Mouse (Mus musculus): Measurements from ENCODE around the gene Rexo4. TPM values are rescaled to one million over a fixed set of nuclear protein-coding genes. Genes with fewer than 3 reads are reported as not detected.

The Rexo4 gene
- polyA plus RNA-seq, 1 experiment from 2014 or later: 61.0 TPM

DNA sequence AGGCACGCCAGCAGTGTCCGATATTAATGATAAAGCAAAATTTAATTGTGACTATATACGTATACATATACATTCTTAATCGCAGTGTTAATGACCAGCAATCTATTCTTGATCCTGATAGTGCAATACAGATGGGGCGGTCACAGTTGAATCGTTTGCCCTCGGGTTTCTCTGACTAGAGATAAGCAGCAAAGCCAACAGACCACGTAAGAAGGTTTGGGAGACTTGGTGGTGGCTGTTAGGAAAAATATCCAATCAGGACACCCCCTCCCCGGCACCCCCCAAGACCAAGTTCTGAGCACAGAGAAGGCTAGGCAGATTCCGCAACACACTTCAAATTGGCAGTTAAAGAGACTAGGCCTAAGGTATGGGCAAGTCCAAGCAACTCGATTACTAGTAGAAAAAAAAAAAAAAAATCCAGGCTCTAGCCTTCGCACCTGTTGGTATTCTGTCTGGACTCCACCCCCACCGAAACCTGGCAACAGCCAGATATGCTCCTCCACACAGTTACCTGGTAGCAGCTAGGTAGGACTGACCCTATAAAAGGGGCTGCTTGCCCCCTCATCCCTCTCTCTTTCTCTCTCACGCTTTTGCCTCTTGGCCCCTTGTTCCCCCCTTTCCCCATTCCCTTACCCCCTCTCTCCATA, 661 bp upstream of the Rexo4 start:
- WGBS: 16% methylated on average over 14 of the region's 14 CpGs

DNA sequence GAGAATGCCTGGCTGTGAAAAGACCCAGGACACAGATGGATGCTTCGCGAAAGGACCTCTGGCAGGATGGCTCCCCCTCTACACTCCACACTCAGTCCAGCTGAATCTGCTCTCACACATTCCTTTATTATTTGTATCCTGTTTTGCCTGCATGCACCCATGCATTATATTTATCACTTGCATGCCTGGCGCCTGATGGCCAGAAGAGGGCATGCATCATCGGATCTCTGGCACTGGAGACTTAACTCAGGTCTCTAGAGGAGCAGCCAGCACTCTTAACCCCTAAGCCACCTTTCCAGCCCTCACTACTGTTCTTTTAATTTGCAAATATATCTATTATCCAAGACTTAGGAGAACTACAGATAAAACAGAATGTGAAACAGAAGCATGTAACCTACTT, 3.4 kb downstream of the Rexo4 start:
- no peaks in the 10 kb centered on the region for H3K27me3 ChIP-seq (ENCODE audit: low read depth, poor library complexity, severe bottlenecking)
- peaks cover 20% of the 10 kb centered on the region for H3K4me1 ChIP-seq
- no peak overlapping the region for H3K27ac ChIP-seq
- H3K9me3 ChIP-seq (replicated peaks): no peaks in the 10 kb centered on the region
- WGBS: 88% methylated on average over 4 of the region's 4 CpGs
- DNase-seq (ENCODE audit: low spot score): no peak
- H3K4me3 ChIP-seq: no peak overlapping the region
- peaks cover 65% of the 10 kb centered on the region for H3K36me3 ChIP-seq

More for the DNA sequence above, 661 bp upstream of the Rexo4 start:
- DNase-seq (ENCODE audit: low spot score): no peak
- H3K27me3 ChIP-seq (ENCODE audit: low read depth, poor library complexity, severe bottlenecking): no peaks in the 10 kb centered on the region
- peak overlapping the region; percentile 63 for H3K4me3 ChIP-seq
- peaks cover 20% of the 10 kb centered on the region for H3K4me1 ChIP-seq
- peaks cover 27% of the 10 kb centered on the region for H3K36me3 ChIP-seq
- H3K27ac ChIP-seq: peak overlapping the region; percentile 95
- no peaks in the 10 kb centered on the region for H3K9me3 ChIP-seq (replicated peaks)

DNA sequence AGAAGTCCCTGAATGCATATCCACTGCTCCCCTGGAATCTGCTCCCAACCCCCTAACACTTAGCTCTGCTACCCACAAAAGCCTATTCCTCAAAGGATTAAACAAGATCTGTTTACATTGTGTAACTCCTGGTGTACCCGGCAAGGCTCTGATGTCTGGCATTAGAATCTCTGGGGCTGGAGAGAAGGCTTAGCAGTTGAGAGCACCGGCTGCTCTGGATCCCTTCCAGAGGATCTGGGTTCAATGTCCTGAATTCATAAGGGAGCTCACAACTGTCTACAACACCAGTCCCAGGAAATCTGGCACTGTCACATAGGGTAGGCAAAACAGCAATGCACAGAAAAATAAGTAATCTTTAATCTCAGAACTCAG, 6.7 kb downstream of the Rexo4 start:
- Histone ChIP-seq H3K4me3 (no peak overlapping the region), H3K4me1 (0 out of 2 replicates have a peak, but pooled peaks cover 4% of the 10 kb centered on the region), H3K9me3 (replicated peaks) (no peaks in the 10 kb centered on the region), H3K36me3 (peaks cover 97% of the 10 kb centered on the region), H3K27me3 (ENCODE audit: low read depth, poor library complexity, severe bottlenecking) (no peaks in the 10 kb centered on the region), H3K27ac (no peak overlapping the region)
- 90% methylated on average over 2 of the region's 2 CpGs for WGBS
- no peak for DNase-seq (ENCODE audit: low spot score)

- no peak overlapping the region for H3K27ac ChIP-seq
- 0 out of 2 replicates have a peak, but pooled peaks cover 3% of the 10 kb centered on the region for H3K4me1 ChIP-seq
- WGBS: 94% methylated on average over 12 of the region's 12 CpGs
- no peak overlapping the region for H3K4me3 ChIP-seq
- no peaks in the 10 kb centered on the region for H3K27me3 ChIP-seq (ENCODE audit: low read depth, poor library complexity, severe bottlenecking)
- no peaks in the 10 kb centered on the region for H3K9me3 ChIP-seq (replicated peaks)
- peaks cover 97% of the 10 kb centered on the region for H3K36me3 ChIP-seq
- no peak for DNase-seq (ENCODE audit: low spot score)
These were observed 7.2 kb downstream of the Rexo4 start for GRCm38 (mm10) chr2:26956811-26957487.

DNA sequence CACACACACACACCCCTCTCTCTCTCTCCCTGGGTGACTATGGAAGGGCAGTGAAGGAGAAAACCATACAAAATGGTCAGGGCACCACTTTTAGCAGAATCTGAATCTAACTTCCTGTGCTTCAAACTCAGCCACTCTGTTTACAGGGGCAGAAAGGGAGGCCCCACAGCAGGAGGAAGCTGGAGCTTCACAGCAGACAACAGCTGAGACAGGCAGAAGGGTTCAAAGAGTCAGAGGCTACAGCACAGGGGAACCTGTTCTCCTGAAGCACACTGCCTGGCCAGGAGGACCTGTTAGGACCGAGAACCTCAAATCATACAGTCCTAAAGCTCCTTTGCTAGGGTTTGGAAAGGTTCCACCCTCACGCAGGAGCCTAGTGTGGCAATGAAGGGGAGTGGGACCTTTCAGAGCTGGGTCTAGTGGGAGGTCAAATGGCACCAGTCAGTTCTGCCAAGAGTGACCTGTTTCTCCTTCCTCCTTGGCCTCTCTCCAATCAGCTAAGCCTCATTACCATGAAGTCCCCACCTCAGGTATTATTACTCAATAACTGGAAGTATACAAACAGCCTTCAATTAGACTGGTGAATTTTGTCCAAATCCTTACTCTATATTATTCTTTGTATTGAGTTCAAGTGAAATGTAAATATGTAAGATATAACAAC, 9.3 kb downstream of the Rexo4 start:
- no peak for DNase-seq (ENCODE audit: low spot score)
- Histone ChIP-seq H3K27ac (no peak overlapping the region), H3K9me3 (replicated peaks) (no peaks in the 10 kb centered on the region), H3K36me3 (peaks cover 97% of the 10 kb centered on the region), H3K27me3 (ENCODE audit: low read depth, poor library complexity, severe bottlenecking) (no peaks in the 10 kb centered on the region), H3K4me1 (no peaks in the 10 kb centered on the region), H3K4me3 (no peak overlapping the region)
- 86% methylated on average over 2 of the region's 2 CpGs for WGBS

- H3K9me3 ChIP-seq (replicated peaks): no peaks in the 10 kb centered on the region
- no peaks in the 10 kb centered on the region for H3K27me3 ChIP-seq (ENCODE audit: low read depth, poor library complexity, severe bottlenecking)
- H3K4me3 ChIP-seq: no peak overlapping the region
- no peak for DNase-seq (ENCODE audit: low spot score)
- no peak overlapping the region for H3K27ac ChIP-seq
- no peaks in the 10 kb centered on the region for H3K4me1 ChIP-seq
- H3K36me3 ChIP-seq: peaks cover 99% of the 10 kb centered on the region
- WGBS: 81% methylated on average over 8 of the region's 8 CpGs
These were observed 11.3 kb downstream of the Rexo4 start for GRCm38 (mm10) chr2:26952866-26953265.

GRCm38 (mm10) chr2:26952193-26952592, 12.0 kb downstream of the Rexo4 start:
- no peak overlapping the region for H3K27ac ChIP-seq
- no peak overlapping the region for H3K4me3 ChIP-seq
- no peaks in the 10 kb centered on the region for H3K9me3 ChIP-seq (replicated peaks)
- H3K27me3 ChIP-seq (ENCODE audit: low read depth, poor library complexity, severe bottlenecking): no peaks in the 10 kb centered on the region
- 93% methylated on average over 4 of the region's 4 CpGs for WGBS
- no peaks in the 10 kb centered on the region for H3K4me1 ChIP-seq
- H3K36me3 ChIP-seq: peaks cover 94% of the 10 kb centered on the region
- DNase-seq (ENCODE audit: low spot score): no peak

DNA sequence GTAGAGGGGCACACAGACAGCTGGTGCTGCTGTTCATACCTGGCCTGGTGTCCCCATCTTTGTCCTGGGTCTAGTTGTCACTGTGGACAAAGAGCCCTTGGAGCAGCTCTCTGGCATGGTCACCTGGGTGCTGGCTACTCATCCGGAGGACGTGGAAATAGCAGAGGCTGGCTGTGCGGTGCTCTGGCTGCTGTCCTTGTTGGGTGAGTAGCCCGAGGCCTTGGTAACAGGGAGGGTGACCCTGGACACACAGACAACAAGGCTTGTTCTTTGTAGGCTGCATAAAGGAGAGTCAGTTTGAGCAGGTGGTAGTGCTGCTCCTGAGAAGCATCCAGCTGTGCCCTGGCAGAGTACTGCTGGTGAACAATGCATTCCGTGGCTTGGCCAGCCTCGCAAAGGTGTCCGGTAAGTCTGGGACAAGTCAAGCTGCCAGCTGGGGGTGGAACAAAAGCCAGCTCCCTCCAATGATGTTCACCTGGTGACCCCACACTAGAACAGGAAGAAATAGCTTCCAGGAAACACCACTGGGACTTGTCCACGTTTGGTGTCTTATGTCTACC, 12.8 kb downstream of the Rexo4 start:
- no peak for DNase-seq (ENCODE audit: low spot score)
- peaks cover 94% of the 10 kb centered on the region for H3K36me3 ChIP-seq
- no peaks in the 10 kb centered on the region for H3K27me3 ChIP-seq (ENCODE audit: low read depth, poor library complexity, severe bottlenecking)
- no peak overlapping the region for H3K27ac ChIP-seq
- H3K9me3 ChIP-seq (replicated peaks): no peaks in the 10 kb centered on the region
- WGBS: 91% methylated on average over 8 of the region's 8 CpGs
- H3K4me3 ChIP-seq: no peak overlapping the region
- H3K4me1 ChIP-seq: no peaks in the 10 kb centered on the region

DNA sequence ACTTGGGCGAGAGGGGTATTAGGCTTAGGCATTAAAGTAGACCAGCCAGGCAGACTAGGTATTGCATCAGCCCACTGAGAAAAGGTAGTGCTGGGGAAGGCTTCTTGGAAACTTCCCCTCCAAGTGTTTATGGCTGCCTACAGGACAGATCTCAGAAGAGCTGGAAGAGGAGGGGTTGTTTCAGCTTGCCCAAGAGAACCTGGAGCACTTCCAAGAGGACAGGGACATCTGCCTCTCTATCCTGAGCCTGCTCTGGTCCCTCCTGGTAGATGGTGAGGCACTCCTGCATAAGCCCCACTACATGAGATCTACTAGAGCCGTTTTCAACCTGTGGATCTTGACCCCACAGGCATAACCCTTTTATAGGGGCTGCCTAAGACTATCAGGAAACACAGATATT, 13.8 kb downstream of the Rexo4 start:
- no peaks in the 10 kb centered on the region for H3K4me1 ChIP-seq
- peaks cover 84% of the 10 kb centered on the region for H3K36me3 ChIP-seq
- WGBS: 94% methylated on average over 2 of the region's 2 CpGs
- H3K27me3 ChIP-seq (ENCODE audit: low read depth, poor library complexity, severe bottlenecking): no peaks in the 10 kb centered on the region
- DNase-seq (ENCODE audit: low spot score): no peak
- no peak overlapping the region for H3K27ac ChIP-seq
- H3K9me3 ChIP-seq (replicated peaks): no peaks in the 10 kb centered on the region
- no peak overlapping the region for H3K4me3 ChIP-seq

- Histone ChIP-seq H3K27me3 (ENCODE audit: low read depth, poor library complexity, severe bottlenecking) (no peaks in the 10 kb centered on the region), H3K27ac (no peak overlapping the region)
- 88% methylated on average over 3 of the region's 3 CpGs for whole genome bisulfite sequencing
These were observed 20.9 kb downstream of the Rexo4 start for GRCm38 (mm10) chr2:26943253-26943652.

DNA sequence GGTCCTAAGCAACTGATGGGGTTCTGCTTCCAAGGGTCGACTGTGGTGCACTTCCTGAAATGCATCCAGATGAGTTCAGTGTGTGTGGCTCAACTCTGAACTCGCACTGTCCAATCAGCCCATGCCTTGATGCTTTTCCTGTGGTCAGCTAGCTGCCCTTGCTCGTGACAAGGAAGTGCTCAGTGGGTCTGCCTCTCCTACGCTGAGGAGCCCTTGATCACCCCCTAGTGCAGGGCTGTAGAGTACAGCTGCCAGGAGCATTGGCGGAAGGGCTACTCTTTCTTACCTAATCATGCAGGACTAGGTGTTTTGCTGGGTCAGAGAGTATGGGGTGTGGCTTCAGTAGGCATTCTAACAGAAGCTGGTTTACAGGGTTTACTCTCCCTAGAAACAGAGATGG, 22.6 kb downstream of the Rexo4 start:
- no peak for DNase-seq (ENCODE audit: low spot score)

More at GRCm38 (mm10) chr2:26943253-26943652, 20.9 kb downstream of the Rexo4 start:
- Histone ChIP-seq H3K9me3 (replicated peaks) (no peaks in the 10 kb centered on the region), H3K4me3 (no peak overlapping the region), H3K4me1 (no peaks in the 10 kb centered on the region), H3K36me3 (peaks cover 14% of the 10 kb centered on the region)
- no peak for DNase-seq (ENCODE audit: low spot score)

GRCm38 (mm10) chr2:26936425-26936824, 27.8 kb downstream of the Rexo4 start:
- Histone ChIP-seq H3K27ac (no peak overlapping the region), H3K36me3 (peaks cover 7% of the 10 kb centered on the region), H3K27me3 (ENCODE audit: low read depth, poor library complexity, severe bottlenecking) (no peaks in the 10 kb centered on the region), H3K9me3 (replicated peaks) (no peaks in the 10 kb centered on the region), H3K4me3 (no peak overlapping the region), H3K4me1 (peaks cover 26% of the 10 kb centered on the region)
- WGBS: 70% methylated on average over 1 of the region's 1 CpGs
- no peak for DNase-seq (ENCODE audit: low spot score)

More for the DNA sequence above, 22.6 kb downstream of the Rexo4 start:
- H3K4me1 ChIP-seq: no peaks in the 10 kb centered on the region
- 49% methylated on average over 5 of the region's 5 CpGs for WGBS
- no peaks in the 10 kb centered on the region for H3K27me3 ChIP-seq (ENCODE audit: low read depth, poor library complexity, severe bottlenecking)
- no peaks in the 10 kb centered on the region for H3K9me3 ChIP-seq (replicated peaks)
- H3K4me3 ChIP-seq: no peak overlapping the region
- H3K36me3 ChIP-seq: peaks cover 1% of the 10 kb centered on the region; the same call in 1 of the 2 replicates
- H3K27ac ChIP-seq: no peak overlapping the region

GRCm38 (mm10) chr2:26935286-26935685, 28.9 kb downstream of the Rexo4 start:
- H3K27me3 ChIP-seq (ENCODE audit: low read depth, poor library complexity, severe bottlenecking): no peaks in the 10 kb centered on the region
- H3K36me3 ChIP-seq: peaks cover 19% of the 10 kb centered on the region
- H3K9me3 ChIP-seq (replicated peaks): no peaks in the 10 kb centered on the region
- peaks cover 37% of the 10 kb centered on the region for H3K4me1 ChIP-seq
- H3K27ac ChIP-seq: no peak overlapping the region
- DNase-seq (ENCODE audit: low spot score): no peak
- no peak overlapping the region for H3K4me3 ChIP-seq
- 88% methylated on average over 2 of the region's 2 CpGs for WGBS

All from limb, embryonic 10.5 days (tissue).